Mouse (Mus musculus) embryonic stem cell, embryonic (primary cell): ENCODE results near the gene Acbd6.

Experiments used
- CTCF ChIA-PET, 4 experiments: fragments of 300-600 bp in 2 of 4; fragments of 350-600 bp in 2 of 4; sonication (Branson Sonifier 250); formaldehyde crosslinking; loops; one replicate each; lab custom pipeline; 2022; ENCODE audit warnings: inconsistent platforms in 2 of 4; lab: Charles Lee
- POLR2A ChIA-PET, 4 experiments: fragments of 300-600 bp in 2 of 4; fragments of 350-600 bp in 2 of 4; sonication (Branson Sonifier 250); formaldehyde crosslinking; loops; one replicate each; lab custom pipeline; 2022; ENCODE audit warnings: antibody characterized with exemption in 4 of 4, inconsistent platforms in 1 of 4; lab: Charles Lee

Acbd6 gene

DNA sequence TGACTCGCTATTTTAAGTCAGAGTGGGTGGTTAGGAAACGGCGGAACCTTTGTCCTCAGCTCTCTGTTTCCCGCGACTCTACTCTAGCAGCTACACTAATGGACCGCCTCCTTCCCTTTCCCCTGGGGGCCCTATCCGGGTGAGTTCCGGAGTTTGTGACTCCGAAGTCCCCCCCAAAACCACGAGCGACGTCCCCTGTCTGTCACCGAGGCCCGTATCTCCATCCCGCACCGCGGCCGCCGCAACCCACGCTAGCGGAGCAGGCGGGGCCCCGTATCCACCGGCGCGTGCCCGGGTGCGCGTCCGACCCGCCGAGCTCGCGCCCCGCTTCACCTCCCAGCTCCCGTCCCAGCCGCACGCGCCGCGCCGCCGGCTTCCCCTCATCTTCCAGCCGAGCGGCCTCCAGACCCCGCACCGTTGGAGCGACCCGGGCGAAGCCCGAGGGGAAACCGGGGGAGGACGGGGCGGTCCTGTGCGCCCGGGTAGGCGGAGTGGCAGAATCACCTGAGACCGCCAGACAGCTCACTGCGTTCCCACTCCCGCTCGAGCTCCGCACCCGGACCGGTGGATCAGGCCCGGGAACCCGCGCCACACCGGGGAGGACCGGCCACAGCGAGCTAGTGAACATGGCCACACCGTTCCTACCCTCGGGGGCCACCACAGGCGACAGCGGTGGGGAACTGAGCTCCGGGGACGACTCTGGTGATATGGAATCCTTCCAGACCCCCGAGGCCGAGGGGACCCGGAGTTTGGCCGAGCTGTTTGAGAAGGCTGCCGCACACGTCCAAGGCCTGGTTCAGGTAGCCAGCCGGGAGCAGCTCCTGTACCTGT lies at the start of gene Acbd6:
Acbd6 (plus strand) TSS at position 109 of the 831 bp plus-strand sequence.
- ChIA-PET POLR2A (interaction anchor here (0.6 to 2.0 kb wide), 39 partner anchors 9 to 916 kb away, joined by 3 to 11 read pairs (median 3); partner anchors contain the start of genes Ier5 (in 2 of the 4), BC034090 (in 1 of the 4), Cep350 (in 1 of the 4) and Qsox1 (in 1 of the 4)), CTCF (interaction anchor here in 2 of 4 experiments (1.1 to 2.9 kb wide), 5 partner anchors 9 to 485 kb away, joined by 3 to 10 read pairs (median 3); no protein-coding TSS in a partner anchor)

DNA sequence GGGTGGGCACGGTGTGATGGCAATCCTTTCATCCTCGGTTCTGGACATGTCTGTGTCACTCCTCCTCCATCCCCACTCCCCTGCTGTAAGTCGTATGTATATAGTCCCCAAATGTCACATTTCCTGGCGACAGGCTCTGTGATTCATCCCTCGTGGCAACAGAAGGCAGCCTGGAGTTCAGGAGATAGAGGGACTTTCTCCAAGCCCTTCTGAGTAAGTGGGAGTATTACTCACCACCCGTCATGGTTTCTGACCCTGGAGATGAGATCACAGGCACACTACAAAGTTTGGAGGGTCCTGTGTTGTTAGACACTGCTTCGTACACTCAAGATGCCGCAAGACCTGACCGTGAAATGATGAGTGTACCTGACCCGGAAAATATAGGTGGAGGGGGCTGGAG lies 47.7 kb upstream of the Acbd6 start:
- CTCF ChIA-PET: interaction anchor here in 1 of 4 experiments (0.6 kb wide), 1 partner anchor 72 kb away, joined by 4 read pairs; no protein-coding TSS in a partner anchor
- POLR2A ChIA-PET: no interaction called here

DNA sequence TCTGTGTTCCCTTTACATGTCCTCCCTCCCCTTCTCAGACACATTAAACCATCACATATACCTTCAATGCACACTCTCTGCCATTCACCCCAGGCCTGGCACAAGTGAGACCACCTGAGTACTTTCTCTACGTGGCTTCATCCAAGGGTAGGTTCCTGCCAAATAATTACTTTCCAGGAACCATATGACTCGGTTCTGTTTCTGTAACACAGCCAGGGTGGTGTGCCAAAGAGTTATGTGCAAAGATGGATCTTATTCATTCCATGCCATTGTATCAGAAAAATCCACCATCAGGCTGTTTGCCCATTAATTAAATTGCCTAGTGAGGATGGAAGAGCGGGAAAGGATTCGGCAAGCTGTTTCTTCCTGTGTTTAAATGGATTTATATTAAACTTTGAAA lies 42.1 kb upstream of the Acbd6 start:
- POLR2A ChIA-PET: interaction anchor here in 1 of 4 experiments (0.9 kb wide), 1 partner anchor 417 kb away, joined by 3 read pairs; no protein-coding TSS in a partner anchor

DNA sequence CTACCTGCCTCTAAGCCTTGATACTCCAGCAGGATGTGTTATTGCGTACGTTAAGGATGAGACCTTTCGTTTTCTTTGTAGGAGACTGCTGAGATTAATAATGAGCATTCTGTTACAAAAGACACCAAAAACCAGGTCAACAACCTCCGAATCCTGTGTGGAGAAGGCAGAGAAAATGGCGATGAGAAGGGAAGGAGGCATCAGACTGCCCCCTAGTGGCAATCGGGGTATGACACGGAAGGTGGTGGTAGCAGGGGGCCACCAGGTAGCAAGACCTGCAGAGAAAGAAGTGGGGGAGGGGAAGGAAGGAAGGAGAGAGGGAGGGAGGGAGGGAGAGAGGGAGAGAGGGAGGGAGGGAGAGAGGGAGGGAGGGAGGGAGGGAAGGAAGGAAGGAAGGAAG lies 41.3 kb upstream of the Acbd6 start:
- CTCF ChIA-PET: interaction anchor here in 1 of 4 experiments (0.8 kb wide), 1 partner anchor 217 kb away, joined by 6 read pairs; no protein-coding TSS in a partner anchor
- POLR2A ChIA-PET: interaction anchor here in 1 of 4 experiments (0.9 to 1.6 kb wide), 2 partner anchors 26 to 418 kb away, joined by 3 to 4 read pairs; no protein-coding TSS in a partner anchor

More for the DNA sequence above, 42.1 kb upstream of the Acbd6 start:
- CTCF ChIA-PET: interaction anchor here in 1 of 4 experiments (0.8 kb wide), 1 partner anchor 216 kb away, joined by 6 read pairs; no protein-coding TSS in a partner anchor

DNA sequence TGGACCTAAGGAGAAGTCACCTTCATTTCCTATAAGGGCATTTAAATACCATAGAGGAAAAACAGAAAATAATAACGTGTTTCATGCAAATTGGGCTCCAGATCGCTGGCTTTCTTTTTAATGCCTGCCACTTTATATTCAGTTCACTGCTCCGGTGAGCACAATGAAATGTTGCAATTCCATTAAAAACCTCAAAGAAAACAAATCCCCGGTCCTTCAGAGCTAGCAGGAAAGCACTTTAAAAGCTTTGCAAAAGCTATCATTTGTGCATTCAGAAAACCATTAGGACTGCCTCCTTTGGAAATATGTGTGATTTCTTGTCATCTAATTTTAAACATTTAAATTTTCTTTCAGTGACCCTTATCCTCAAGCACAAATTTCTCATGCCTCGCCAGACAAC lies 40.9 kb upstream of the Acbd6 start:
- ChIA-PET POLR2A (interaction anchor here in 1 of 4 experiments (1.6 kb wide), 1 partner anchor 26 kb away, joined by 4 read pairs; no protein-coding TSS in a partner anchor), CTCF (no interaction called here)

DNA sequence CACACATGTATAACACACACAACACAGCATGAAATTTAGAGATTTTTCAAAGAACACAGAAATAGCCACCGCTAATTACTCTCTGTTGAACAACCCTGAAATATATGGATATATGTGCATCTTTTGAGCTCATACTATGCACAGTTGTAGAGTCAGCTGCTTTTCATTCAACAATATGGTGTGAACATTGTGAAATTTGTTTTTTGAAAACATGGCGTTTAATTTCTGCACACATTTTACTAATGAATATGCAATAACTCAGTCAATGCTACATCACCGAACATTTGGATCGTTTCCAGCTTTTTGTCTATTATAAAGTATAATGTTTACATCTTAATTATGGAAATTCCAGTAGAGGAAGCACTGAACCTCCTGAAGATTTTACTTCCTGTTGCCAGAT lies 37.6 kb upstream of the Acbd6 start:
- CTCF ChIA-PET: no interaction called here
- POLR2A ChIA-PET: no interaction called here

DNA sequence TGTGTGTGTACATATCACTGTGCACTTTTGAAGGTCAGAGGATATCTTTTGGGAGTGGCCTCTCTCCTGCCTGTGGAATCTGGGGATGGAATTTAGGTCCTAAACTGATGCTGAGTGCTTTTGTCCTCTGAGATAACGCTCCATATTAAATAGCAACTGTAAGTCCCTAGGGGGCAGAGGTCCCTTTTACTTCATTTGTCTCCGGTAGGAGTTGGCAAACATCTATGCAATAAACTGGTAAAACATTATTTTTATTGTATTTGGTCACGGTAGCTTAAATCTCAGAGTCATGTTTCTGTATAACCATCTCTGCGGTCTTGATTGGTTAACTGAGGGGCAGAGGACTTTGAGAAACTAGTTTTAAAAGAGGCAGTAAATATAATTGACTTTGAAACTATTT lies 35.4 kb upstream of the Acbd6 start:
- CTCF ChIA-PET: interaction anchor here in 3 of 4 experiments (0.5 to 1.1 kb wide), 4 partner anchors 20 to 512 kb away, joined by 3 to 11 read pairs (median 6); no protein-coding TSS in a partner anchor
- POLR2A ChIA-PET: interaction anchor here in 1 of 4 experiments (0.6 kb wide), 1 partner anchor 130 kb away, joined by 3 read pairs; no protein-coding TSS in a partner anchor

DNA sequence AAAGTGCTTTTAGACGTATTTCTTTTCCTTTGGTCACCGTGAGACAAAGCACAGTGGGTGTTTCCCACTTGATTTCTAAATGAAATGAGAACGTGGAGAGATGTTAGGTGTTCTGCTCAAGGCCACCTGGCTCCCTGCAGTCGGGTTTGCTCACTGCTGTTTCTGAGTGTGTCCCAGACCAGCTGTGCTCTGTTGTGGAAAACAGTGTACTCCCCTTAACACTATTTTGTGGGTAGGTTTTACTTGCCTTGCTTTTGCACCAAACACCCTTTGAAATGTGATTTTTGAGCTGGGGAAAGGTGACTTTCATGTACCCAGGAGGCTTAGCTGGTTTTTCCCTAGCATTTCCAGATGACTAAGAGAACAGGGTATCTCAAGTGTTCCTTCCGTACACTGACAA lies 31.7 kb upstream of the Acbd6 start:
- CTCF ChIA-PET: no interaction called here
- POLR2A ChIA-PET: interaction anchor here in 1 of 4 experiments (1.0 kb wide), 1 partner anchor 48 kb away, joined by 4 read pairs; no protein-coding TSS in a partner anchor

DNA sequence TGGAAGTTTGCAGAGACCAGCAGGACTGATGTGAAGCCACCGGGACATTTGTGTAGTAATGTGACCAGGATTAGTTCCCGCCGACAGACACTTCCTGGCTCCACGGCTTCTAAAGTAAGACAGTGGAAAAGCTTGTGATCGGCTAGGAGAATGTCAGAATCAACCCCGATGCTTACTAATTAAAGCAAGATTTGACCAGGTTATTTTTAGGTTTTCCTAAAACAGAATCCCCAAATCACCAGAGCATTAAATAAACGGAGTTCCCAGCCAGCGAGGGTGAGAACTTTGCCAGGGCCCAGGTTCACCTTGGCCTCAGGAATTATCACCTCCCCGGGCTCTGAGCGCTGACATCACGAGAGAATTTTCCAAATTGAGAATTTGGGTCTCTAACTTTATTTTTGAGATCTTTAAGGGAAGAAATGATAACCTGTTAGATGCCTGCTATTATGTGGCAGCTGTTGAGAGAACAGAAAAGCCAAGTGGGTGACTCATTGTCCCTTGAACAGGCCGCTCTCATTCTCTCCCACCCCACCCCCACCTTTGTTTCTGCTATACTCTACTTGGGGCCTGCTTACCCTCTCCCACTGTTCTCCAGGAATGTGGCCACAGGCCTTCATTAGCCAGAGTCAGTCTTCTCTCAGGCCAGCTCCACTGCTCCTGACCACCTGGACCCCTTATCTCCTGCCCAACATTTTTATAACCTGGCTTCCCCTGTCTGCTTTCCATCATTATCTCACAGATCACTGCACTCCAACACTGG lies 30.7 kb upstream of the Acbd6 start:
- CTCF ChIA-PET: interaction anchor here in 3 of 4 experiments (0.5 to 1.1 kb wide), 4 partner anchors 10 to 335 kb away, joined by 3 to 4 read pairs (median 3); no protein-coding TSS in a partner anchor
- POLR2A ChIA-PET: interaction anchor here in 2 of 4 experiments (0.7 to 1.0 kb wide), 2 partner anchors 49 to 282 kb away, joined by 4 to 7 read pairs; no protein-coding TSS in a partner anchor

DNA sequence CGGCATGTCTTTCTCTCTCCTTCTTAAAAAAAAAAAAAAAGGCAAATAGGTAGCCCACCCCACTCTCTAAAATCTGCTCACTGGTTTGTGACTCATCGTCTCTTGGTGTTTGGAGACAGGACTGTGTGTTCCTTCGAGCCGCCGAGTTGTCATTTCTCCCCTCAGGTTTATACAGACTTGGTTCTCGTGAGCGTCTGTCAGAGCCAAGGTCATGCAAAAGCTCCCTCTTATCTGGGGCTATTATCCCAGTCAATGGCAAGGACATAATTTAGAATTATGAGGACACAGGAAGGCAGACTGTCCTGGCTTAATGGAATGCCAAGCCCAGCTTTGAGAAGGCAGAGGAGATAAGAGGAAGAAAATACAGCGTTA lies 30.1 kb upstream of the Acbd6 start:
- CTCF ChIA-PET: interaction anchor here in 3 of 4 experiments (0.5 to 1.1 kb wide), 4 partner anchors 9 to 226 kb away, joined by 3 to 4 read pairs (median 3); no protein-coding TSS in a partner anchor

DNA sequence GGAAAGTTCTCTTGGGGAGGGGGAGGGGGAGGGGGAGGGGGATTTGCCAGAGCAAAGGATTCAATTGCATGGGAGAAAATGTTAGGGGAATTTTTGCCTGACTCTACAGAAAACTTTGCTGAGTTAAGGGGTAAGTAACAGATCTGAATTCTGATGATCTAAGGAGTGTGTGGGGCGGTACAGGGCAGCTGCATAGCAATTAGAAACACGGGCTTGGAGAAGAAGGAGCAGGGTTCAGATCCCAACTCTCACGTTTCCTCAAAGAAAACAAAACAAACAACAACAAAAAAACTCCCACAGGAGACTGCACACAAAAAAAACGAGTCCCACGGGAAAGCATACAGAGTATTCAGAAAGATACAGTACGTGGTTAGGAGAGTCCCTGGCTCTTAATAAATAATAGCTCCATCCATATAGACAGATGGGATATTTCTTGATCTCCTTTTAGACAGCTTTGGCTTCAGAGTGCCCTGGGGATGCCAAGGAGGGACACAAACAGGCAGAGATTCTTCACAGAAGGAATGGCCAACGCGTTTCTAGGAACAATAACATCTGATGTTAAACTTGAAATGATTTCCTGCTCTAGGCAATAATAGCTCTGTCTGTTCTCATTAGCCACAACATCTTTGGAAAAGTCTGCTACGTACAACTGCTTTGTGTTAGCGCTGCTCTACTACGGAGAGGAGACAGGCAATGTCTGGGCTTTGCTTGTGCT lies 29.4 kb upstream of the Acbd6 start:
- POLR2A ChIA-PET: interaction anchor here in 1 of 4 experiments (0.6 kb wide), 1 partner anchor 164 kb away, joined by 5 read pairs; no protein-coding TSS in a partner anchor
- CTCF ChIA-PET: interaction anchor here in 2 of 4 experiments (0.6 to 1.0 kb wide), 2 partner anchors 208 to 744 kb away, joined by 3 to 4 read pairs; no protein-coding TSS in a partner anchor

More for the DNA sequence above, 30.1 kb upstream of the Acbd6 start:
- POLR2A ChIA-PET: interaction anchor here in 2 of 4 experiments (0.6 to 0.7 kb wide), 2 partner anchors 163 to 283 kb away, joined by 5 to 7 read pairs; no protein-coding TSS in a partner anchor

DNA sequence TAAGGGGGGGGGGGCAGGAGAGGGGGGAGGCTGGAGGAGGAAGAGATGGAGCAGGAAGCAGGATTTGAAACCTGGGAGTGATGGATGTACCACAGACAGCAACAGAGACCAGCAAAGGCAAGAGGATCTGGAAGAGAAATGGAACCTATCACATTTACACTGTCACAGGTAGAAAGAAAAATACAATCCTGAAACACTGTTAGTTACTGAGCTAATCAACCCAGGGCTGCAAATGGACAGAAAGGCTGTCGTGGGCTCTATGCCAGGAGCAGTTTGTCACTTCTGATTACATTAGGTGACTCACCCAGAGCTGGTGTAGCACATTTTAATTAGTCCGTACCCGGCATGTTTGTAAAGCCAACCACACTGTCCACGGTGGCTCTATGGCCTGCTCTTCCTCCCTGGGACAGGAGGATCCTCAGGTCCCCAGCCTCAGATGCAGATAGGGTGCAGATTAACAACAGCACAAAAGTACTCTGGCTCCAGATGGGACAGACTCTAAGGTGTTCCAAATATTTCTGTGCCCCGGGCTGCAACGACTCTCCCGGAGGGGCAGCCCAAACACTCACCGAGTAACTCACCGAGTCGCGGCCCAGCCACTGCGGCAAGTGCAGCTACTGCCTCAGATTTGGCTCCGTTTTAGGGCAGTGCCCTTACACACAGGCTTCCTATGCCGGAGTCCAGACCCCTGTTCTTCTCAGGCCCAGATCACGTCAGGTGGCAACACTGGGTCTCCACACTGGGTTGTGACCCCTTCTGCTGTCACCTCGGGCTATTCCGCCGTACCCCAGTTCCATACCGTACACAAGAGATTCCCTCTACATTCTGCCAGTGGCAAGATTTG lies 28.6 kb upstream of the Acbd6 start:
- CTCF ChIA-PET: interaction anchor here in 1 of 4 experiments (0.6 kb wide), 1 partner anchor 744 kb away, joined by 4 read pairs; no protein-coding TSS in a partner anchor
- POLR2A ChIA-PET: no interaction called here

DNA sequence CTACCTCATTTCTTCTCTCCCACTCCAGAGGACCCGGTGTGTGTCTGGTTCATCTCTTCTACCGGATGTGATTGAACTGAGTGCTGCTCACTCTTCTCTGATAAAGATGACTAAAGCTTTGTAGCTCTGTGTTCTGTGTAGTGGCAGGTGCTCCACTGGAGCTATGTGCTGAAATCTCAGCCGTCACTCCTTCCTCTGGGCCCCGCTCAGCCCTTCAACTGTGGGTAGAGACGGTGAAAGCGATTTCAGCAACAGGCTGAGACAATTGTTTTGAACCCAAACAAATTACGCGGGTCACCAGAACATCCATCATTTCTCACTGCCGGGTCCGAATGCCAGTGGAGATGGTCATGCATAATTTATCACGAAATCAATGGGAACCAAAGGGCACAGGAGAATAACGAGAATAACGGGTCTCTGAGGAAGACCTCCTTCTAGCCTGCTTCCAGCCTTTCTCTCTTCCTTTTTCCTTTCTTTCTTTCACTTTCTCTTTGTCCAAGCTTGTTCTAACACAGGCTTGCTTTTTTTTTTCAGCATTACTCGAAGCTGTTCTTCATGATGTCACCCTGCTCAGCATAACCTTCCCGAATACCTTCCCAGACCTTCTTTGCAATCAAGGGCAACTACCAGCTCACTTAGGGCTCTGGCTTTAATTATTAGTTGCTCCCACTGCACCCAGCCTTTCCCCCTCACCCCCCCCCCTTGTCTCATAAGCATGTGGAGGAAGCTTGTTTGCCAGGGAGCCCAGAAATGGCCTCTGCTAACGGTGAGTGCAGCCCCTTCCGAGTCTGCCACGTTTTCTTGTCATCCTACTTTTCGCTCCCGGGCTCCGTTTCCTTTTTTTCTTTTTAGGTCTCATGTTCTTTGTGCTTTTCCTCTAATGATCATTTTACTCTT lies 27.1 kb upstream of the Acbd6 start:
- POLR2A ChIA-PET: interaction anchor here in 1 of 4 experiments (0.8 kb wide), 1 partner anchor 16 kb away, joined by 3 read pairs; no protein-coding TSS in a partner anchor
- CTCF ChIA-PET: interaction anchor here in 2 of 4 experiments (0.6 kb wide), 2 partner anchors 72 to 303 kb away, joined by 3 to 8 read pairs; no protein-coding TSS in a partner anchor

DNA sequence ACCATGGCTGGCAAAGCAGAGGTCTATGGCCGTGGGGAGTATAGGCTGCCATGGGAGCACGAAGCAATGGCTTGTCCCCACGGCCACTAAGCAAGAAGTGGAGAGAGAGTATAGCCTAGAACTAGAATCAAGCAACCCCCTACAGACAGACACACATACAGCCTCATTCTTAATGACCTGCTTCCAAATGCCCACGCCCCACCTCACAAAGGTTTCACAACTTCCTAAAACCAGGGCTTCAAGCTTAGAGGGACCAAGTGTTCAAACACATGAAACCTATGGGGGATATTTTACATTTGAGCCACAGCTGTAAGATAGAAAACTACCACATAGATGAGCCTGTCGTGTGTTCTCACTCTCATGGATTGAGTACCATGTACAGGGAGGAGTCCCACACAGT lies 25.5 kb upstream of the Acbd6 start:
- POLR2A ChIA-PET: interaction anchor here in 1 of 4 experiments (0.6 kb wide), 1 partner anchor 103 kb away, joined by 3 read pairs; no protein-coding TSS in a partner anchor
- CTCF ChIA-PET: no interaction called here

DNA sequence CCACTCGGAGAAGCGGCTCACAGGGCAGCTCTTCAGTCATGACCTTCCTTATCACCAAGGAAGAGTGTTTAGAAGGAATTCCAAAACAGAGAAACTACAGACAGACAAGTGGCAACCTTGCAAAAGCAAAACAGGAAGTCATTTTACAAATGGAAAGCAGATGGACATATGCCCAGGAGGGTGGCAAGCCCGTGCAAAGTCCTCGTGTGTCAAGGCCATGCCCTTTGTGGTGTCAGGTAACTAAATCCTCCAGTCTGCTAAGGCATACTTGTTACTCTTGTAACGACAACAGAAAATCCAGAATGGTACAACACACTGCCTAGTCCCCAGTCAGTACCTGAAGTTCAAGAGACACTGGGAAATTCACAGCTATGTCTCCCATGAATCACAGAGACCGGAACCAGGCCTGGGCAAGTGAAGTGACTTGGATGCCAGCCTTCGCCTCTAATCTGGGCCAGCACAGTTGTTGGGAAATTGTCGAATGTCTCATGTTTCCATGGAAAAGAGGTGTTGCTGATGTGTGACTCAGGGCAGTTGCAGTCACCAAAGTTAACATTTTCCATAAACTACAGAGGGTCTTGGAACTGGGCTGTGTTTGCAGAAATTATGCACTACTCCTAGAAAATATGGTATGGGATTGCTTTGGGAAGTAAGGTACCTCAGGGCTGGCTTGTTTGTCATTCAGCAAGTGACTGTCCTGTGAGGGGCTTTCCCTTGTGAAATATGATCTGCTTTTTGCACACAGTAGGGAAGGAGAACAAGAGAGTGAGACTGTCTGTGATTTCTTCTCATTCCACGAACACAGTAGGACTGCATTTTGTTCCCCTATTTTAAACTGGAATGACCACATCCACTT lies 24.9 kb upstream of the Acbd6 start:
- CTCF ChIA-PET: no interaction called here
- POLR2A ChIA-PET: no interaction called here
